ENCODE assay signal across 11 mouse cellular contexts in genomic region chr3:137977629-137978041, GRCm38 (mm10). TPM values are rescaled to one million over a fixed set of nuclear protein-coding genes. Genes with fewer than 3 reads are reported as not detected.
DNase-seq lines count a peak whose midpoint lies in the region; ATAC-seq lines count a peak whose summit lies in the region.
"Had no signal": no experiment of that assay in that cellular context is flagged by ENCODE, and none has a peak within 500 bp of the region (broad histone marks: within the 10 kb centered on the region; RNA-seq: fewer than 3 reads in every experiment).

No protein-coding gene starts in this region.

- peak; percentile 81 for ATAC-seq in forebrain, embryonic 14.5 days
- ATAC-seq in liver, embryonic 12.5 days = no peak
- ATAC-seq in activated CD4-positive, CD25-positive, alpha-beta regulatory T cell, adult 4 months = no peak
- ATAC-seq: intestine, embryonic 16.5 days had no signal

- H3K4me3 ChIP-seq in forebrain, embryonic 14.5 days (ENCODE audit: low read depth, low read length) = no peak overlapping the region
- no peak overlapping the region for H3K4me3 ChIP-seq in liver, embryonic 12.5 days
- H3K4me3 ChIP-seq: limb, embryonic 13.5 days had no signal

- no peaks in the 10 kb centered on the region for H3K36me3 ChIP-seq in forebrain, embryonic 14.5 days (ENCODE audit: control insufficient read depth, insufficient read depth, low read length)
- peaks cover 33% of the 10 kb centered on the region for H3K36me3 ChIP-seq in liver, embryonic 12.5 days
- H3K36me3 ChIP-seq: limb, embryonic 13.5 days had no signal

- no peak overlapping the region for H3K9ac ChIP-seq in forebrain, embryonic 14.5 days (ENCODE audit: low read length)
- peak overlapping the region; percentile 27 for H3K9ac ChIP-seq in liver, embryonic 12.5 days
- H3K9ac ChIP-seq: limb, embryonic 13.5 days had no signal

- 4% methylated on average over 6 of the region's 6 CpGs for WGBS in forebrain, embryonic 14.5 days
- WGBS in liver, embryonic 12.5 days (ENCODE audit: insufficient replicate concordance) = 65% methylated on average over 6 of the region's 6 CpGs

- H3K4me1 ChIP-seq in forebrain, embryonic 14.5 days (ENCODE audit: control insufficient read depth, insufficient read depth, low read length) = peaks cover 7% of the 10 kb centered on the region; the same call in 1 of the 2 replicates
- peaks cover 90% of the 10 kb centered on the region for H3K4me1 ChIP-seq in liver, embryonic 12.5 days

- DNase-seq in retina, postnatal 1 day = peak; percentile 51
- DNase-seq in retina, embryonic 14.5 days (ENCODE audit: low spot score) = no peak
- DNase-seq in forebrain, embryonic 14.5 days (ENCODE audit: low spot score) = peak; percentile 66
- DNase-seq in testis, postnatal 10 days (ENCODE audit: low spot score) = peak; percentile 50
- DNase-seq in thymus, postnatal 14 days = no peak
- no peak for DNase-seq in cerebellum, postnatal 10 days
- DNase-seq: heart, adult 11 months had no signal

- no peak overlapping the region for H3K4me2 ChIP-seq in forebrain, embryonic 14.5 days (ENCODE audit: low read length)
- H3K4me2 ChIP-seq in liver, embryonic 12.5 days = peak overlapping the region; percentile 39
- H3K4me2 ChIP-seq: limb, embryonic 13.5 days had no signal

- H3K9me3 ChIP-seq in forebrain, embryonic 14.5 days (replicated peaks; ENCODE audit: control insufficient read depth, low read length) = no peaks in the 10 kb centered on the region
- H3K9me3 ChIP-seq in liver, embryonic 12.5 days (replicated peaks) = no peaks in the 10 kb centered on the region
- H3K9me3 ChIP-seq: limb, embryonic 13.5 days had no signal

- H3K27ac ChIP-seq in forebrain, embryonic 14.5 days (ENCODE audit: low read depth, low read length) = peak overlapping the region; percentile 71
- H3K27ac ChIP-seq in liver, embryonic 12.5 days = peak overlapping the region; percentile 70
- H3K27ac ChIP-seq: limb, embryonic 13.5 days had no signal

- H3K27me3 ChIP-seq in forebrain, embryonic 14.5 days (replicated peaks; ENCODE audit: control insufficient read depth, insufficient read depth, low read length) = no peaks in the 10 kb centered on the region
- H3K27me3 ChIP-seq in liver, embryonic 12.5 days (replicated peaks) = no peaks in the 10 kb centered on the region
- H3K27me3 ChIP-seq: limb, embryonic 13.5 days had no signal

RNA-seq across cellular contexts. Expression of gene Dapp1, which starts 3.7 kb away (rescaled TPM):
- polyA plus RNA-seq in forebrain, embryonic 14.5 days (2014; fragmentation: Nextera tagmentation; extraction: Ambion mirVana) = 2.4 and 4.4 TPM in 2 replicates
- 22.0 and 22.7 TPM in 2 replicates for polyA plus RNA-seq in liver, embryonic 12.5 days (2016; fragmentation: Nextera tagmentation; extraction: Ambion mirVana)
- 10 to 100 TPM; 58.7 to 78.7 TPM for polyA plus RNA-seq in activated CD4-positive, CD25-positive, alpha-beta regulatory T cell, adult 4 months (2017; shearing (Covaris generic))

RNA-seq across cellular contexts. Expression of gene Lamtor3, which starts 59.3 kb away (rescaled TPM):
- 143 and 153 TPM in 2 replicates for polyA plus RNA-seq in forebrain, embryonic 14.5 days (2014; fragmentation: Nextera tagmentation; extraction: Ambion mirVana)
- 72.6 and 77.5 TPM in 2 replicates for polyA plus RNA-seq in liver, embryonic 12.5 days (2016; fragmentation: Nextera tagmentation; extraction: Ambion mirVana)
- 10 to 100 TPM; 69.7 to 81.8 TPM for polyA plus RNA-seq in activated CD4-positive, CD25-positive, alpha-beta regulatory T cell, adult 4 months (2017; shearing (Covaris generic))

Comparison
In these comparisons a context has a peak if more than half of its experiments do, and no peak if none do; other contexts are left out.
1. DNase-seq: peak in retina, postnatal 1 day (single experiment), forebrain, embryonic 14.5 days (single experiment) and testis, postnatal 10 days (single experiment); none in retina, embryonic 14.5 days (single experiment), thymus, postnatal 14 days (single experiment) and cerebellum, postnatal 10 days (0 of 2).